Mouse (Mus musculus): ENCODE data around the gene Ttll5. TPM values are rescaled to one million over a fixed set of nuclear protein-coding genes. Genes with fewer than 3 reads are reported as not detected.
A peak's percentile ranks its signal among the peaks of the same experiment; 100 is the strongest.

Ttll5 gene
- polyA plus RNA-seq, 1 experiment = 88.4 TPM

DNA sequence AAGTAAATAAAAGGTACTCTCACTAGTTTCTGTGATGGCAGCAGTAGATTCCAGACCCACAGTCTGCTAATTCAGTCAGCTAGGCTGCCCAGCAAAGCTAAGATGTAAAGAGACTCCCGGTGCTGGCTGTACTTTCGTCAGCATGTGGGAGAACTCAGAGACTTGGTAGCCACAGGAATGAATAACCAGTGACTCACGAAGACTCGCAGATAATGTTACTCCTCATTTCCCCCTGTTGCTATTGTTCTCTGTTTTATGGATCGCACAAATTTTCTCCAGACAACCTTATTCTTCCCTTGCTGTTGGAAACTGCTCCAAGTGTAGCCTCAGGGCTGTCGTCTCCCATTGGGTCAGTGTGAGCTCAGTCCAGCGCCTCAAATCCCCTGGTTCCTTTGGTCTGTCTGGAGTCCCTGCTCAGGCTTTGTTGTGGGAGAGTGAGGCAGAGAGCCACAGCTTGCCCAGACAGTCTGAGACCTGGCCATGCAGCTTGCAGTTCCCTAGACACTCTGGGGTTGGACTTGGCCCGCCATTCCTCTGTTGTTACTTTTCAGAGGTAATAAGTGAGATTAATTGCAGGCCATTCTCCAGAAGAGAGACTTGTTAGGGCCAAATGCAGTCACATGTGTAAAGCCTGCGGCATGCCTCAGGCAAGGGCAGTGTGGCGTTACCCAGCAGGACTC, 135.5 kb downstream of the Ttll5 start:
- 77% methylated on average over 10 of the region's 10 CpGs for WGBS
- Histone ChIP-seq H3K4me1 (ENCODE audit: control insufficient read depth, insufficient read depth, low read length) (no peaks in the 10 kb centered on the region; the same call in 1 of the 2 replicates), H3K27me3 (ENCODE audit: control insufficient read depth, insufficient read depth, low read length) (no peaks in the 10 kb centered on the region), H3K27ac (ENCODE audit: insufficient read depth, low read length) (no peak overlapping the region), H3K4me3 (replicated peaks; ENCODE audit: insufficient read depth, low read depth, low read length) (no peak overlapping the region)
- TF ChIP-seq POLR2A (IDR thresholded peaks at IDR 0.05; ENCODE audit: borderline replicate concordance, insufficient read depth, low read length) = no peak
- no peak for TF ChIP-seq CTCF (IDR thresholded peaks at IDR 0.05; ENCODE audit: borderline replicate concordance, insufficient read depth, low read depth, low read length)
- no peak for DNase-seq

DNA sequence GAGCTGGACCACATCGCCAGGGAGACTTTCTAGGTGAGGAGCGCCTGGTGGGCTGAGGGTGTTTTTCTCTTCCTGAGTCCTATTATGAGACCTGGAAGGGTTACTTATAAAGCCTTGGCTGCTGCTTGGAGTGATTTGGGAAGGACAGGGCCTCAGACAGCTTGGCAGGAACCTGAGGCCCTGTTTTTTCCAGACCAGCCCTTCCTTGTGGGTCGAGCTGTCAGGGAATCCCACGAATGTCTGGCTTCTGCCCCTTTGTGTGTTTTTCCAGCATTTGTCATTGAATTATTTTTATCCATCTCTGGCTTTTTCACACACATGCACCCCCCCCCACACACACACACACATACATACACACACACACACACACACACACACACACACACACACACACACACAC, 136.2 kb downstream of the Ttll5 start:
- DNase-seq = no peak
- TF ChIP-seq CTCF (IDR thresholded peaks at IDR 0.05; ENCODE audit: borderline replicate concordance, insufficient read depth, low read depth, low read length) (no peak), POLR2A (IDR thresholded peaks at IDR 0.05; ENCODE audit: borderline replicate concordance, insufficient read depth, low read length) (no peak)
- 66% methylated on average over 4 of the region's 4 CpGs for WGBS
- H3K4me1 ChIP-seq (ENCODE audit: control insufficient read depth, insufficient read depth, low read length) = no peaks in the 10 kb centered on the region; the same call in 1 of the 2 replicates
- no peaks in the 10 kb centered on the region for H3K27me3 ChIP-seq (ENCODE audit: control insufficient read depth, insufficient read depth, low read length)
- no peak overlapping the region for H3K4me3 ChIP-seq (replicated peaks; ENCODE audit: insufficient read depth, low read depth, low read length)
- no peak overlapping the region for H3K27ac ChIP-seq (ENCODE audit: insufficient read depth, low read length)

DNA sequence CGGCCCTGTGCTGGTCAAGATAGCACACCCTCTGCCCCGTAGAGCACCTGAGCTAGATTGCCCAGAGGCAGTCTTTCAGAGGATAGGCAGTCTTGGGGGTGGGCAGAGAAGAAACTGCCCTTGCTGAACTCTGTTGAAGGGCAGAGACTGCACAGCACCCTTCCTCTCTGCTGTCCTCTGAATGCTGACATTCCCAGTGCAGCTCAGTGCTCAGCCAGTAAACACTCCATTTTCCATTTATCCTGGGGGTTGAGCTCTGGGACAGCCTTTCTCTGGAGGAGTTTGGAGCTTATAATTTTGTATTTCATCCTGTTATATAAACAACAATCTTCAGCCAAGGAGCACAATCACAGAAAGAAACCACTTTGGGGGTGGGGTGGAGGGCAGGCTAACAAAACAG, 138.7 kb downstream of the Ttll5 start:
- TF ChIP-seq POLR2A (IDR thresholded peaks at IDR 0.05; ENCODE audit: borderline replicate concordance, insufficient read depth, low read length) (no peak), CTCF (IDR thresholded peaks at IDR 0.05; ENCODE audit: borderline replicate concordance, insufficient read depth, low read depth, low read length) (no peak)
- Histone ChIP-seq H3K4me3 (replicated peaks; ENCODE audit: insufficient read depth, low read depth, low read length) (no peak overlapping the region), H3K27me3 (ENCODE audit: control insufficient read depth, insufficient read depth, low read length) (no peaks in the 10 kb centered on the region), H3K27ac (ENCODE audit: insufficient read depth, low read length) (no peak overlapping the region), H3K4me1 (ENCODE audit: control insufficient read depth, insufficient read depth, low read length) (no peaks in the 10 kb centered on the region; the same call in 1 of the 2 replicates)
- no peak for DNase-seq
- WGBS = 89% methylated on average over 2 of the region's 2 CpGs

DNA sequence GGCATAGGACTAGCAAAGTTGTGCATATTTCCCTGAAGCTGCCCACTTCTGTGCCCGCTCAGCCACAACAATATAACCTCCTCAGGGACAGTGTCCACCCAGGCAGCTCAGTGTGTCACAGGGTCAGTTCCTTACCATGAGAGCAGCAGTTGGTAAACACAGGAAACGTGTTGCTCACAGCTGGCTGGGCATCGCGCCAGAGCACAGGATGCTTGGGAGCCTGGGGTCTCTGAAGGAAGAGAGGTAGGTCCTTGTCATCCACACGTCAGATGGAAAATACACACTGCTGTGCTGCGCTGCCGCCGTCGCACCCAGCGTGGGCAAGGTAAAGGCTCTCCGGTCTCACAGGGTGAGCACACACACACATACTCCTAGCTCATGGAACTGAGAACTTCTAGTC, 139.2 kb downstream of the Ttll5 start:
- no peak for DNase-seq
- Histone ChIP-seq H3K4me1 (ENCODE audit: control insufficient read depth, insufficient read depth, low read length) (peaks cover 4% of the 10 kb centered on the region), H3K27ac (ENCODE audit: insufficient read depth, low read length) (no peak overlapping the region), H3K27me3 (ENCODE audit: control insufficient read depth, insufficient read depth, low read length) (no peaks in the 10 kb centered on the region), H3K4me3 (replicated peaks; ENCODE audit: insufficient read depth, low read depth, low read length) (no peak overlapping the region)
- TF ChIP-seq POLR2A (IDR thresholded peaks at IDR 0.05; ENCODE audit: borderline replicate concordance, insufficient read depth, low read length) (no peak), CTCF (IDR thresholded peaks at IDR 0.05; ENCODE audit: borderline replicate concordance, insufficient read depth, low read depth, low read length) (no peak)
- WGBS = 81% methylated on average over 11 of the region's 11 CpGs

DNA sequence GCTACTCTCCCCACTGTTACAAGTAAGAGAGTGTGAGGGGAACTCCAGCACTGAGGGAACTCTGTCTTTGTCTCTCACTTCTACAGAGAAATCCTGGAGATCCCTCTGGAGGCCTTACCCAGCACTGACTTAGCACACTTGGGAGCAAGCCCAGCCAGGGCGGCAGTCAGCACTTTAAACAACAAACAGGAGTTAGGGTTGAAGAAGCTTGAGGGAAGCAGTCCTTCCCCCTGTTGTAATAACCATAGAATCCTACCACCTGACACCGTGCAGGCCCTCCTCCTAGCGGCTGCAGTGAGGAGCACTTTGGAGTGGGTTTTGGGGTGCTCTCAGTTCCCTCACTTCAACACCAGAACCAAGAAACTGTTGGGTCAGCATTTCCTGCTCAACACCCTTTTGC, 140.0 kb downstream of the Ttll5 start:
- TF ChIP-seq POLR2A (IDR thresholded peaks at IDR 0.05; ENCODE audit: borderline replicate concordance, insufficient read depth, low read length) (no peak), CTCF (IDR thresholded peaks at IDR 0.05; ENCODE audit: borderline replicate concordance, insufficient read depth, low read depth, low read length) (no peak)
- DNase-seq = no peak
- 84% methylated on average over 3 of the region's 3 CpGs for WGBS
- Histone ChIP-seq H3K4me3 (replicated peaks; ENCODE audit: insufficient read depth, low read depth, low read length) (no peak overlapping the region), H3K4me1 (ENCODE audit: control insufficient read depth, insufficient read depth, low read length) (peaks cover 5% of the 10 kb centered on the region), H3K27me3 (ENCODE audit: control insufficient read depth, insufficient read depth, low read length) (no peaks in the 10 kb centered on the region), H3K27ac (ENCODE audit: insufficient read depth, low read length) (no peak overlapping the region)

DNA sequence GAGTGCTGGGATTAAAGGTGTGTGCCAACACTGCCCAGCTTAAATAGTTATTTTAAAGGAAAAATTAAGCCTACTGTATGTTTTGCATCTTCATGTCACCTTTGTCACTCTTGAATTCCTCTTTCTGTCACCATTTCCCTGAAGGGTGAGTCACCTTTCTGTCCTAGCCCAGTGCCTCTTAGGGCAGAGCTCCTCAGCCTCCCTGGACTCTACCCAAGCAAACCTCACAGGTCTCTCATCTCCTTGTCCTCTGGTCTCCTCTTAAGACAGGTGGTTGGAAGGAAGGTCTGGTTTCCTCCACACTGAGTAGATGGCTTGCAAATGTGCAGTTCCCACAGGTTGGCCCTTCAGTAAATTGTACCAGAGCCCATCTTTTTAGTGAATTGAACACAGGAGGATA, 143.4 kb downstream of the Ttll5 start:
- peaks cover 27% of the 10 kb centered on the region for H3K4me1 ChIP-seq (ENCODE audit: control insufficient read depth, insufficient read depth, low read length)
- H3K27ac ChIP-seq (ENCODE audit: insufficient read depth, low read length) = no peak overlapping the region
- no peak for DNase-seq
- no peak for TF ChIP-seq POLR2A (IDR thresholded peaks at IDR 0.05; ENCODE audit: borderline replicate concordance, insufficient read depth, low read length)
- TF ChIP-seq CTCF (IDR thresholded peaks at IDR 0.05; ENCODE audit: borderline replicate concordance, insufficient read depth, low read depth, low read length) = no peak
- no peak overlapping the region for H3K4me3 ChIP-seq (replicated peaks; ENCODE audit: insufficient read depth, low read depth, low read length)
- no peaks in the 10 kb centered on the region for H3K27me3 ChIP-seq (ENCODE audit: control insufficient read depth, insufficient read depth, low read length)

DNA sequence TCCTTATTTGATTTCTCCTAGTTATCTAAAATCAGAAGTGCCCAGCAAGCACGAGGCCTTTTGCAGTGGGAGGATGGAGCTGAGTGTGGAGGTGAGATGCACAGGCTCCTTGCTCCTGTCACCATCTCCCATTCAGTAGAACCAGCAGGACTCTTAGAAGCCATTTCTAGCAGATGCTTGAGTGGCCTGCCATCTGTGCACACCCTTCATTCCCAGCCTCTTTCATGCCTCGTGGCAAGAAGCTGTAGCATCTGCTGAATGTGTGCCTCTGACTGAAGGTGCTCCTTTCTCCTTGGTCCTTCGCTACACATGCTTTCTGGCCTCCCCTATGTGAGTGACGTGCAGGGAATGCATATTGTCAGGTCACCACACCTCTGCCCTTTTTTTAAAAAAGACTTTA, 143.9 kb downstream of the Ttll5 start:
- Histone ChIP-seq H3K27ac (ENCODE audit: insufficient read depth, low read length) (no peak overlapping the region), H3K4me3 (replicated peaks; ENCODE audit: insufficient read depth, low read depth, low read length) (no peak overlapping the region), H3K4me1 (ENCODE audit: control insufficient read depth, insufficient read depth, low read length) (peaks cover 27% of the 10 kb centered on the region), H3K27me3 (ENCODE audit: control insufficient read depth, insufficient read depth, low read length) (no peaks in the 10 kb centered on the region)
- DNase-seq = peak in 1 of 2 experiments; percentile 27
- 60% methylated on average over 4 of the region's 4 CpGs for WGBS
- TF ChIP-seq POLR2A (IDR thresholded peaks at IDR 0.05; ENCODE audit: borderline replicate concordance, insufficient read depth, low read length) (no peak), CTCF (IDR thresholded peaks at IDR 0.05; ENCODE audit: borderline replicate concordance, insufficient read depth, low read depth, low read length) (no peak)

DNA sequence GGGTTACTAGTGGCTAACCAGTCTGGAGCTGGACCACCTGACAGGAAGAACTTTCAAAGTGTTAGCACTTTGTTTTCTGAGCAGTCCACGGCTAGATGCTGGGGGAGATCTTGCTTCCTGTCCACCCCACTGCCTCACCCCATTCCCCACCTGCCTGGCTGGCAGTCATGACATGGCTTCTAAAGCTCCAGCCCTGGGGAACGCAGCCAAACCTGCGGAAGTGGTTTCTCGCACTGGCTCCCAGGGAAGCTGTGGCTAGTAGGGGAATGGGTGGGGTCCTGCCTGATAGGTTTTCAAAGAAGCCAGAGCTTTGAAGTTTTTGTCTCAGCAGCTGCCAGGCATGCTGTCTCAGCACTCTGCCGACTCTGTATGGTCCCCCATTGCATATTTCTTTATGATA, 145.1 kb downstream of the Ttll5 start:
- DNase-seq = peak; percentile 58 to 62
- no peak overlapping the region; the same call in 1 of the 2 replicates for H3K27ac ChIP-seq (ENCODE audit: insufficient read depth, low read length)
- no peaks in the 10 kb centered on the region for H3K27me3 ChIP-seq (ENCODE audit: control insufficient read depth, insufficient read depth, low read length)
- 16% methylated on average over 5 of the region's 5 CpGs for WGBS
- H3K4me1 ChIP-seq (ENCODE audit: control insufficient read depth, insufficient read depth, low read length) = peaks cover 32% of the 10 kb centered on the region
- TF ChIP-seq POLR2A (IDR thresholded peaks at IDR 0.05; ENCODE audit: borderline replicate concordance, insufficient read depth, low read length) (no peak), CTCF (IDR thresholded peaks at IDR 0.05; ENCODE audit: borderline replicate concordance, insufficient read depth, low read depth, low read length) (no peak)
- no peak overlapping the region for H3K4me3 ChIP-seq (replicated peaks; ENCODE audit: insufficient read depth, low read depth, low read length)

All from cerebellum, adult 2 months (tissue).